Mouse (Mus musculus) erythroblast, embryonic 14.5 days (primary cell): ENCODE data around the gene Ptprs.

ENCODE experiments used
- GATA1 ChIP-seq: IDR thresholded peaks from 2 replicates; pipeline ENCODE4 v1.6.1; 2012; ENCODE audit warnings: low read length, inconsistent platforms, mixed read lengths
- TAL1 ChIP-seq: IDR thresholded peaks from 3 replicates; pipeline ENCODE4 v1.6.1; 2012; ENCODE audit warnings: low read length, inconsistent platforms, mixed read lengths

DNA sequence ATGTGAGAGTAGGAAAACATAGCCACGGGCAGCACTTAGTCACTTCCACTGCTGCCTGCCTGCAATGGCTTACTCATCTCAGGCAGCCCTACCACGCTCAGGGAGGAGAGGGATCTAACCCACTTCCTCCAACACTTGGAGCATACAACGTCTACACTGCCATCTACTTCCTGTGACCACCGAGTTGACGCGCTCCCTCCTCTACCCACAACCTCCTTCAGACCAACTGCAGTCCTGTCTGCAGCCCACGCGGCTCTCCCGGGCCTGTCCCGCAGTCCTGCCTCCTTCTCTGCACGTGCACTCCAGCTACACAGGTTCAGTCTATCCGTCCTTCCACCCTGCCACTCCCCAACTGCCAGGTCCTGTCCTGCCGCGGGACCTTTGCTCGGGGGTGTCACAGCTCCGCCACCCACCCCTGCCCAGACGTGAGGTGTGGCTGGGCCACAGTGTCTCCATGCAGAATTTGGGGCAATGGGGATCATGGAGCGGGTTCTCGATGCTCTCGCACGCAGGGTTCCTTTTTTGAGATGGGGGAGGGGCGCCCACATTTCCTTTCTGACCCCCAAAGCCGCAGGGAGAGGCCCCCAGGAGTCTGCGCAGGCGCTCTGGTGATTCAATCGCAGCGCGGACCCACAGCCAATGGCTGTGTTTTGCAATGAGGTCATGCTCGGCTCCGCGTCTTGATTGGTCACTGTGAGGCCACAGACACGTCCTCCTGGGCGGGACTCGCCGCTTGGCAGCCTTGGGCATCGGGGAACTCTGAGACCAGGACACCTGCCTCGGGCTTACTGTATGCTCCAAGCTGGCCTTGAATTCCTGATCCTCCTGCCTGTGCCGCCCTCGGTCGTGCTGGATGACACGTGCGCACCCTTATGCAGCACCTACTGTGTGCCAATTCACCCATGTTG, 31.1 kb upstream of the Ptprs start:
- no peak for TF ChIP-seq GATA1
- no peak for TF ChIP-seq TAL1
